Mouse (Mus musculus): ENCODE measurements around the gene Cdc42se1.

- TF ChIP-seq CTCF (IDR thresholded peaks at IDR 0.05; ENCODE audit: low read depth) (no peak), EP300 (IDR thresholded peaks at IDR 0.05; ENCODE audit: low read depth) (no peak)
Observed at GRCm38 (mm10) chr3:95269789-95270188, 41.3 kb downstream of the Cdc42se1 start.

Measured in liver, embryonic 14.5 days (tissue).